ENCODE assay signal across 10 mouse cellular contexts in genomic region chr6:87876068-87876643, GRCm38 (mm10). TPM values are rescaled to one million over a fixed set of nuclear protein-coding genes. Genes with fewer than 3 reads are reported as not detected.
DNase-seq lines count a peak whose midpoint lies in the region; ATAC-seq and TF ChIP-seq lines count a peak whose summit lies in the region.
"Had no signal": no experiment of that assay in that cellular context is flagged by ENCODE, and none has a peak within 500 bp of the region (broad histone marks: within the 10 kb centered on the region; RNA-seq: fewer than 3 reads in every experiment).

No protein-coding gene starts in this region.

- H3K36me3 ChIP-seq in heart, embryonic 13.5 days = no peaks in the 10 kb centered on the region
- no peaks in the 10 kb centered on the region for H3K36me3 ChIP-seq in liver, adult 2 months (ENCODE audit: control insufficient read depth, insufficient read depth, low read length)
- no peaks in the 10 kb centered on the region for H3K36me3 ChIP-seq in stomach, embryonic 15.5 days
- H3K36me3 ChIP-seq: G1E; neural tube, embryonic 13.5 days had no signal

- no peaks in the 10 kb centered on the region for H3K9me3 ChIP-seq in heart, embryonic 13.5 days
- H3K9me3 ChIP-seq in stomach, embryonic 15.5 days = no peaks in the 10 kb centered on the region
- H3K9me3 ChIP-seq: neural tube, embryonic 13.5 days had no signal

- DNase-seq in spleen, adult 18-20 months = peak; percentile 26 to 35
- DNase-seq in spleen, adult 12 weeks (ENCODE audit: low spot score) = no peak
- peak; percentile 28 for DNase-seq in liver, adult 2 months (ENCODE audit: extremely low read depth, low read depth, low spot score)
- DNase-seq in thymus, postnatal 36 days = no peak
- DNase-seq in left cerebral cortex, postnatal 4 days = no peak
- DNase-seq in right cerebral cortex, postnatal 14 days = no peak

- TF ChIP-seq CTCF in liver, adult 2 months (IDR thresholded peaks at IDR 0.05; ENCODE audit: low read depth, low read length) = no peak

- 69% methylated on average over 13 of the region's 13 CpGs for WGBS in heart, embryonic 13.5 days
- WGBS in liver, adult 2 months = 79% methylated on average over 13 of the region's 13 CpGs
- 68% methylated on average over 13 of the region's 13 CpGs for whole genome bisulfite sequencing in stomach, embryonic 15.5 days

- H3K4me3 ChIP-seq in heart, embryonic 13.5 days = no peak overlapping the region
- no peak overlapping the region for H3K4me3 ChIP-seq in liver, adult 2 months (ENCODE audit: insufficient read depth, low read depth, low read length)
- no peak overlapping the region for H3K4me3 ChIP-seq in stomach, embryonic 15.5 days (replicated peaks)
- H3K4me3 ChIP-seq: neural tube, embryonic 13.5 days had no signal

- H3K79me2 ChIP-seq in liver, adult 2 months (ENCODE audit: control insufficient read depth, insufficient read depth, low read length) = no peaks in the 10 kb centered on the region

- H3K27ac ChIP-seq in heart, embryonic 13.5 days (replicated peaks) = no peak overlapping the region; the same call in 1 of the 2 replicates
- H3K27ac ChIP-seq in liver, adult 2 months (replicated peaks; ENCODE audit: insufficient read depth, low read depth, low read length) = peak overlapping the region; percentile 9
- H3K27ac ChIP-seq in stomach, embryonic 15.5 days = no peak overlapping the region
- H3K27ac ChIP-seq: neural tube, embryonic 13.5 days had no signal

- ATAC-seq in heart, embryonic 13.5 days (ENCODE audit: extremely low read depth, insufficient number of reproducible peaks, low FRiP score, low TSS enrichment) = no peak
- no peak for ATAC-seq in stomach, embryonic 15.5 days (ENCODE audit: insufficient read depth, low FRiP score, low read depth)

- no peaks in the 10 kb centered on the region for H3K27me3 ChIP-seq in heart, embryonic 13.5 days (replicated peaks)
- H3K27me3 ChIP-seq in liver, adult 2 months (ENCODE audit: control insufficient read depth, insufficient read depth, low read length) = no peaks in the 10 kb centered on the region
- no peaks in the 10 kb centered on the region for H3K27me3 ChIP-seq in stomach, embryonic 15.5 days (replicated peaks)
- H3K27me3 ChIP-seq: neural tube, embryonic 13.5 days had no signal

- 0 out of 2 replicates have a peak overlapping the region, but pooled peaks have one; percentile 18 for H3K4me2 ChIP-seq in heart, embryonic 13.5 days
- 0 out of 2 replicates have a peak overlapping the region, but pooled peaks have one; percentile 2 for H3K4me2 ChIP-seq in stomach, embryonic 15.5 days
- H3K4me2 ChIP-seq: neural tube, embryonic 13.5 days had no signal

- H3K9ac ChIP-seq in heart, embryonic 13.5 days = no peak overlapping the region
- no peak overlapping the region for H3K9ac ChIP-seq in liver, adult 2 months (ENCODE audit: low read depth, low read length)
- H3K9ac ChIP-seq in stomach, embryonic 15.5 days = no peak overlapping the region
- H3K9ac ChIP-seq: neural tube, embryonic 13.5 days had no signal

- no peak for TF ChIP-seq POLR2A in liver, adult 2 months (IDR thresholded peaks at IDR 0.05; ENCODE audit: extremely low read depth, insufficient read depth, low read length)

- intact Hi-C loops in left cerebral cortex, postnatal 4 days (cut with DNase I) = no loop called here

- H3K4me1 ChIP-seq in heart, embryonic 13.5 days = no peaks in the 10 kb centered on the region
- peaks cover 26% of the 10 kb centered on the region for H3K4me1 ChIP-seq in liver, adult 2 months (ENCODE audit: control insufficient read depth, insufficient read depth, low read length)
- H3K4me1 ChIP-seq in stomach, embryonic 15.5 days = no peaks in the 10 kb centered on the region
- H3K4me1 ChIP-seq: neural tube, embryonic 13.5 days had no signal

RNA-seq across cellular contexts. Expression of gene Copg1, which starts 11.5 kb away (rescaled TPM):
- polyA plus RNA-seq in heart, embryonic 13.5 days (2015; fragmentation: Nextera tagmentation; extraction: Ambion mirVana) = 120 TPM in 2 replicates
- total RNA-seq in liver, adult 2 months (2014; rRNA removed) = 41.1 and 57.2 TPM in 2 replicates
- 19.5 and 21.5 TPM in 2 replicates for polyA plus RNA-seq in liver, adult 2 months (2012; rRNA removed)
- polyA plus RNA-seq in stomach, embryonic 15.5 days (2015; fragmentation: Nextera tagmentation; extraction: Ambion mirVana) = 157 and 163 TPM in 2 replicates
- 100 to 1,000 TPM; 158 to 172 TPM for total RNA-seq in left cerebral cortex, postnatal 4 days (2021)

RNA-seq across cellular contexts. Expression of gene Cnbp, which starts 25.2 kb away (rescaled TPM):
- 722 and 777 TPM in 2 replicates for polyA plus RNA-seq in heart, embryonic 13.5 days (2015; fragmentation: Nextera tagmentation; extraction: Ambion mirVana)
- total RNA-seq in liver, adult 2 months (2014; rRNA removed) = 271 and 286 TPM in 2 replicates
- 165 and 177 TPM in 2 replicates for polyA plus RNA-seq in liver, adult 2 months (2012; rRNA removed)
- 975 and 1,053 TPM in 2 replicates for polyA plus RNA-seq in stomach, embryonic 15.5 days (2015; fragmentation: Nextera tagmentation; extraction: Ambion mirVana)
- 100 to 1,000 TPM; 219 to 224 TPM for total RNA-seq in left cerebral cortex, postnatal 4 days (2021)

RNA-seq across cellular contexts. Expression of gene Isy1, which starts 37.6 kb away (rescaled TPM):
- 22.1 and 25.4 TPM in 2 replicates for polyA plus RNA-seq in heart, embryonic 13.5 days (2015; fragmentation: Nextera tagmentation; extraction: Ambion mirVana)
- 18.6 and 22.8 TPM in 2 replicates for total RNA-seq in liver, adult 2 months (2014; rRNA removed)
- 5.6 and 6.8 TPM in 2 replicates for polyA plus RNA-seq in liver, adult 2 months (2012; rRNA removed)
- 39.0 and 53.4 TPM in 2 replicates for polyA plus RNA-seq in stomach, embryonic 15.5 days (2015; fragmentation: Nextera tagmentation; extraction: Ambion mirVana)
- total RNA-seq in left cerebral cortex, postnatal 4 days (2021) = 10 to 100 TPM; 29.1 to 30.1 TPM

RNA-seq across cellular contexts. Expression of gene Hmces, which starts 37.6 kb away (rescaled TPM):
- polyA plus RNA-seq in heart, embryonic 13.5 days (2015; fragmentation: Nextera tagmentation; extraction: Ambion mirVana) = 26.5 and 28.4 TPM in 2 replicates
- 6.5 and 7.9 TPM in 2 replicates for total RNA-seq in liver, adult 2 months (2014; rRNA removed)
- 6.3 and 9.6 TPM in 2 replicates for polyA plus RNA-seq in liver, adult 2 months (2012; rRNA removed)
- polyA plus RNA-seq in stomach, embryonic 15.5 days (2015; fragmentation: Nextera tagmentation; extraction: Ambion mirVana) = 40.6 and 42.8 TPM in 2 replicates
- 10 to 100 TPM; 37.3 to 39.7 TPM for total RNA-seq in left cerebral cortex, postnatal 4 days (2021)

RNA-seq across cellular contexts. Expression of gene Gm45140, which starts 40.6 kb away (rescaled TPM):
- 2.1 TPM in 2 replicates for polyA plus RNA-seq in heart, embryonic 13.5 days (2015; fragmentation: Nextera tagmentation; extraction: Ambion mirVana)
- total RNA-seq in liver, adult 2 months (2014; rRNA removed) = 1.0 and 1.1 TPM in 2 replicates
- 0.51 and 0.98 TPM in 2 replicates for polyA plus RNA-seq in liver, adult 2 months (2012; rRNA removed)
- 4.2 and 4.7 TPM in 2 replicates for polyA plus RNA-seq in stomach, embryonic 15.5 days (2015; fragmentation: Nextera tagmentation; extraction: Ambion mirVana)
- 1 to 10 TPM; 3.7 to 4.0 TPM for total RNA-seq in left cerebral cortex, postnatal 4 days (2021)

Comparison
In these comparisons a context has a peak if more than half of its experiments do, and no peak if none do; other contexts are left out.
1. DNase-seq: peak in spleen, adult 18-20 months (2 of 2) and liver, adult 2 months (single experiment); none in spleen, adult 12 weeks (single experiment), thymus, postnatal 36 days (0 of 2), left cerebral cortex, postnatal 4 days (single experiment) and right cerebral cortex, postnatal 14 days (single experiment).